Mouse (Mus musculus) mouse embryonic stem cell (cell line): ENCODE measurements around the gene Sh3tc1.

Source experiments
- in situ Hi-C, 2 experiments: fragments of 300-500 bp; cut with MboI; formaldehyde crosslinking; loops; 1 replicate in 1 of 2; 3 replicates in 1 of 2; pipeline ENCODE4 v1.14.3; 2019 to 2020; ENCODE audit warnings: low sequenced_read_pairs in 2 of 2, low pct_unique_long_range_greater_than_20kb in 1 of 2, mixed read lengths in 1 of 2; ENCODE audit not compliant: unreplicated experiment in 1 of 2

Gene Sh3tc1

GRCm38 (mm10) chr5:35739536-35740278 lies at the start of gene Sh3tc1:
TSS of gene Sh3tc1 (minus strand) at chr5:35739987.
- in situ Hi-C loops = no loop called here

GRCm38 (mm10) chr5:35788719-35789118 lies 48.9 kb upstream of the Sh3tc1 start:
- in situ Hi-C loops = no loop called here

- in situ Hi-C loops = no loop called here
These were observed 48.1 kb upstream of the Sh3tc1 start for GRCm38 (mm10) chr5:35787847-35788246.

GRCm38 (mm10) chr5:35785853-35786252 lies 46.1 kb upstream of the Sh3tc1 start:
- in situ Hi-C loops = no loop called here

- in situ Hi-C loops = no loop called here
These were observed 42.9 kb upstream of the Sh3tc1 start for GRCm38 (mm10) chr5:35782648-35783180.

GRCm38 (mm10) chr5:35781116-35781515 lies 41.3 kb upstream of the Sh3tc1 start:
- in situ Hi-C loops = no loop called here

GRCm38 (mm10) chr5:35774137-35774424 lies 34.3 kb upstream of the Sh3tc1 start:
- in situ Hi-C loops = no loop called here

- in situ Hi-C loops = no loop called here
These were observed 33.7 kb upstream of the Sh3tc1 start for GRCm38 (mm10) chr5:35773274-35774136.

GRCm38 (mm10) chr5:35770891-35771663 lies 31.3 kb upstream of the Sh3tc1 start:
- in situ Hi-C loops = no loop called here

- in situ Hi-C loops = no loop called here
These were observed 30.5 kb upstream of the Sh3tc1 start for GRCm38 (mm10) chr5:35770246-35770645.

- in situ Hi-C loops = no loop called here
These were observed 29.2 kb upstream of the Sh3tc1 start for GRCm38 (mm10) chr5:35768997-35769396.

- in situ Hi-C loops = no loop called here
These were observed 28.7 kb upstream of the Sh3tc1 start for GRCm38 (mm10) chr5:35768525-35768924.

GRCm38 (mm10) chr5:35765909-35766308 lies 26.1 kb upstream of the Sh3tc1 start:
- in situ Hi-C loops = no loop called here

GRCm38 (mm10) chr5:35762850-35763249 lies 23.1 kb upstream of the Sh3tc1 start:
- in situ Hi-C loops = no loop called here

GRCm38 (mm10) chr5:35762388-35762787 lies 22.6 kb upstream of the Sh3tc1 start:
- in situ Hi-C loops = no loop called here

GRCm38 (mm10) chr5:35761323-35761722 lies 21.5 kb upstream of the Sh3tc1 start:
- in situ Hi-C loops = no loop called here

GRCm38 (mm10) chr5:35758081-35759053 lies 18.6 kb upstream of the Sh3tc1 start:
- in situ Hi-C loops = loop anchor here in 1 of 2 experiments (5.0 kb wide), 2 partner anchors 56 to 104 kb away; no protein-coding TSS in a partner anchor

- in situ Hi-C loops = loop anchor here in 1 of 2 experiments (5.0 kb wide), 2 partner anchors 55 to 105 kb away; no protein-coding TSS in a partner anchor
These were observed 17.8 kb upstream of the Sh3tc1 start, which contains the start of gene Ablim2 for GRCm38 (mm10) chr5:35757639-35758001. TSS of gene Ablim2 (plus strand) at chr5:35757880.
